Mouse (Mus musculus) neutrophil, adult 5-6 weeks (primary cell): ENCODE measurements around the gene Cfap73. TPM values are rescaled to one million over a fixed set of nuclear protein-coding genes. Genes with fewer than 3 reads are reported as not detected.

ENCODE experiments used
- ATAC-seq: fragments of 151-379, 151-347 bp; 2 replicates; pipeline ENCODE4 v1.8.0; 2017; ENCODE audit warnings: mild to moderate bottlenecking, moderate TSS enrichment; ENCODE audit not compliant: insufficient number of reproducible peaks, poor library complexity, low FRiP score, severe bottlenecking; ENCODE audit errors: extremely low read depth
- total RNA-seq: library from RNA; stranded (forward); fragments of 200-1000 nt; gene quantifications from 2 replicates; pipeline ENCODE4 v1.2.3, GENCODE M21; 2017

Gene Cfap73
- total RNA-seq, result not detected in 2 replicates

DNA sequence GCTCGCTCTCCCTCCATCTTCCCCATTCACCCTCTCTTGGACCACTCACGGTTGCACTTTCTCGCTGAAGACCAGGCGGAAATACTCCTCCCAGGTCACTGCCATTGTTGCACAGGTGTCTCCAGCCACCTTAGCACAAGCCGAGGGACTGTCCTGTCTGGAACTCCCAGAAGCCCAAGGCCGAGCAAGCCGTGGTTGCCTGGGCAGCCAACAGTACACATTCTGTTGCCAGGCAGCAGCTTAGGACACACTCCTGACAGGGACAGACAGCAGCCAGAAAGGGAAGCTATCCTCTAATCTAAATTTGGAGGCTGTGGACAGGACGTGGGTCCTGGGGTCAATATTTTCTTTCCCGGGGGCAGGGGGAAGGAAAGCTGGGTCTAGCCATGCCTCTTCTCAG is at the start of gene Cfap73:
Gene Cfap73 (minus strand): TSS at position 105 of the 400 bp plus-strand sequence.
- ATAC-seq, result no peak

DNA sequence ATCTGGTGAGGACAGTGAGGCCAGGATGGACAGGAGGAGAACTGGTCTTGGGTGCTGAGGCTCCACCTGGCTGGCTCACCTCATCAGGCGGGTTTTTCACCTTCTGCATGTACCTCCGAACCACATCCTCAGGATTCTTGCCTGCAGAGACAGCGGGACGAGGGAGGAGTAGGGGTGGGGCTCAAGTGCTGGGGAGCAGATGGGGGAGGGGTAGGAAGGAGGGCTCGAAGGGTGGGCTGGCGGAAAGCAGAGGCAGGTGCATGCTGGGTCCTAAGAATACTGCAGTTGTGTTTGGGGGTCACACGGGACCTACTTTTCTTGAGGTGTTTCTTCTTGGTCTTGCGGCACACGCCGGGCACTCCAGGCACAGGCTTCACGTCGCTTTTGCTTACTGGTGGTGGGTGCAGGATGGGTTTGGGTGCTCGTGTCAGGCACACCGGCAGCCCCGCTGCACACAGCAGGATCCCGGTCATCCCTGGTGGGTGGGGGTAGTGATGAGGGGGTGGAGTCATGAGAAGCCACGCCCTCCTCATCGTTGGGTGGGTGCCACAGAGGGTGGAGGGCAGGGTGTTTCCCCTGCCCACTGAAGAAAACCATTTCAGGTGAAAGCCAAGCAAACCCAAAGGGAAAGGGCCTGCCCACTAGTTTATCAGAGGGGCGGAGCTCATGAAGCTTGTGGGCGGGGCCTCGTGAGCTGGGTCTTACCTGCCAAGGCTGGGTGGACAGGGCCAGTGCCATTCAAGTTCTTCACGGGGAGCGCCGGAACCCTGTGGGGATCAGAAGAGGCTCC is 49.1 kb upstream of the Cfap73 start:
- ATAC-seq, result no peak

DNA sequence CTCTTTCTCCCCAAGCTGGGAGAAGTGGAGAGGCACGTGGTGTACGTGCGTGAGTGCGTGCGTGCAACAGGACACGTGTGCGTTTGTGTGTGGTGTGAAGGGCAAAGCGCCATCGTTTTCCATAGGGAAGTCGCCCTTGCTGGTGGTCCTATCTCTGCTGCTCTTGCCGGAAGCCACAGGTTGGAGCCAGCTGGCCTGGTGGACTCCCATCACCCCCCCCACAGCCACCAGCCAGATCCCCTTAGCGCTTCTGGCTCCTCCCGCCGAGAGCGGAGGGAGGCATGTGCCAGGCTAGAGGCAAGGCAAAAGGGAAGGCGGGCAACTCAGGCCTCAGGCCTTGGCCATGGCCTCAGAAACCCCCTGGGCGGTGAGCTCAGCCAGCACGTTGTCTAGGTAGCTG is 46.9 kb upstream of the Cfap73 start:
- ATAC-seq, result no peak

DNA sequence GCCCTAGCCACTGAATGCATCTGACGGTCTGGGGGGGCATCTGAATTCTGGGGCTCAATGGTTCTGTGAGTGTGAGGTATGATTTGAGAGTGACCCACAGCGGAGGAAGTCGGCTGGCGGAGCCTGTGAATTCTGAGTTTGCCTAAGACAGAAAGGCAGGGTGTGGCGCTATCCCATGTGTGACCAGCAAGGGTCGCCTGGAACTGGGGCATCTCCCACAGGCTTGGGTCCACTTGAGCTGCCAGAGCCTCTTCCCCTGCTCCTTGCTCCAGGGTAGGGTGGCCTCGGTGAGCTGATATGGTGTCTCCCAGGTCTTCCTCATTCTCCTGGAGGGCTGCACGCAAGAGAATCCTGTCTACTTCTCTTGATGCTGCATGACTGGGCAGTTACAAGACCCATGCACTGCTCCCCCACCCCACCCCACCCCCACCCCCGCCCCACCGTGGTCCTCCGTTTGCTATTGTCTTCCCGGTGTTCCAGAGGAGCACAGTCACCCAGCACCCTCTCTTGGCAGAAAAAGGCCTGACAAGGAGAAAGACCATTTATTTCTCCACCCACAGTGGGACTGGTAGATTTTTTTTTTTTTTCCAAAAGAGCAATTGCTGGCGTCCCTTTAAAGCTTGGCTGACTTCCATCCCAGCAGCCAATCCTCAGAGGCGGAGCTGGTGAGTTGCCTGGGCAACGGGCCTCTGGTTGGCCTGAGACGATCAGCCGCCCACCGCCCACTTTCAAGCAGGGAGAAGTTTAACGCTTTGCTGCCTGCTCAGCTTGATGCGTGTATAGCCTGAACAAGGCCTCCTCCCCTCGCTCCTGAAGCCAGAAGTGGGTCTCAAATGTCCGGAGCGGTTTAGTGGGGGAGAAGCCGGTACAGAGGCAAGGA is 45.9 kb upstream of the Cfap73 start:
- ATAC-seq, result peak; percentile 24

DNA sequence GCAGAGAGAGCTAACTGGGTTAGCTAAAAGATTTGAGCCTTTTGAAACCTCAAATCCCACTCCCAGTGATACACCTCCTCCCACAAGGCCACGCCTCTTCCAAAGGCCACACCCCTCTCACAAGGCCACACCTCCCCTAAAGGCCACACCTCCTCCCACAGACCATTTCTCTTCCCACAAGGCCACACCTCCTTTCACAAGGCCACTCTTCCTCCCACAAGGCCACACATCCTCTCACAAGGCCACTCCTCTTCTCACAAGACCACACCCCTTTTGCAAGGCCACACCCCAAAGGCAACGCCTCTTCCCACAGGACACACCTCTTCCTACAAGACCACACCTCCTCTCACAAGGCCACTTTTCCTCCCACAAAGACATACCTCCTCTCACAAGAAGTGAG is 43.5 kb upstream of the Cfap73 start:
- no peak for ATAC-seq

DNA sequence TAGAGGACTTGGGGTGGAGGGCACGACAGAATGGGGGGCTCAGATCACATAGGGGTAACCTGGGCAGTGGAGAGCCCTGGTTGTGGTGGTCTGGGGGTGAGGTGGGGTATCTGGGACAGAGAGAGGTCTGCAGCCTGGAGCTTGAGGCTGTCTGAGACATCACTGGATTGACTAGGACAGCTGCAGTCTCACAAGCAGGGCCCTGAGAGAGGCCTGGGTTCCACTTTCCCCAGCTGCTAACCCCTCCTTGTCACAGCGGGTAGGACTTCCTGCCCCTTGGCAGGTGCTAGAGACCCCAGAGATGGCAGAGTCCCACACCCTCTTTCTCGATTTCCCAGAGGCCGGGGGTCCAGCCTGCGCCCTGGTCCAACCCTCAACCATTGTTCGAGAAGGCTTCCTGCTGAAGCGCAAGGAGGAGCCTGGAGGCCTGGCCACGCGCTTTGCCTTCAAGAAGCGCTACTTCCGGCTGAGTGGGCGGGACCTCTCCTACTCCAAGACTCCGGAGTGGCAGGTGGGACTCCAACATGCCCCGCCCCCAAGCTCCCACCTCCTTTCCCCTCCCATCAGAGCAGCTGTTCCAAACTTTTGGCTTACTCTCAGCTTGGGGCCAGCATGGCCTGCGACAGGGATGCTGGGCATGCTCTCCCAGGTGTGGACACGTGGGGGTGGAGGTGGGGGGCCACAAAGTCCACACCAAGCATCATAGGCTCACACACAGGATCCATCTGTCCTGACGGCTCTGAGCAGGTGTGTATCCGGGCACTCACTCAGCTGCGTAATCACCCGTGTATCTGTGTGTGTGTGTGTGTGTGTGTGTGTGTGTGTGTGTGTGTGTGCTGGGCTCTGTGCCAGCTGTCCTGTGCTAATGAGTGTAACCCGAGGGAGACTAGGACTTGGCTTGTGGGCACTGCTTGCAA is 40.5 kb upstream of the Cfap73 start:
- ATAC-seq, result no peak

DNA sequence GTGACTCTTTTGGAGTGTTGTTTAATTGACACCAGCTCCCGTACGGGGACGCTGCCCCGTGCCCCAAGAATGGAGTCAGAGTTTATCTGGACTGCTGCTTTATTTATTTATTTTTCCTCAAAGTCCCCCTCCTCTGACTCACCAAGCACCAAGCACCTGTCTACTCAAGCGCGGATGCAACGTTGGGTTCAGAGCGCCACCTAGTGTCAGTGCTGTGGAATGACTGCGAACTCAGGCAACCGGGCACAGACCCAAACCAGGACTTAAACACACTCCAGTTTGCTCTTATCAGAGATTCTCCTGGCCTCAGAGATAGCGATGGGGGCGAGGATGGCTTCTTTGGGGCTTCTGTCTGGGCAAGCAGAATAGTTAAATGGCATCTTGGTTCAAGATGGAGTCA is 39.6 kb upstream of the Cfap73 start:
- ATAC-seq, result peak; percentile 62

DNA sequence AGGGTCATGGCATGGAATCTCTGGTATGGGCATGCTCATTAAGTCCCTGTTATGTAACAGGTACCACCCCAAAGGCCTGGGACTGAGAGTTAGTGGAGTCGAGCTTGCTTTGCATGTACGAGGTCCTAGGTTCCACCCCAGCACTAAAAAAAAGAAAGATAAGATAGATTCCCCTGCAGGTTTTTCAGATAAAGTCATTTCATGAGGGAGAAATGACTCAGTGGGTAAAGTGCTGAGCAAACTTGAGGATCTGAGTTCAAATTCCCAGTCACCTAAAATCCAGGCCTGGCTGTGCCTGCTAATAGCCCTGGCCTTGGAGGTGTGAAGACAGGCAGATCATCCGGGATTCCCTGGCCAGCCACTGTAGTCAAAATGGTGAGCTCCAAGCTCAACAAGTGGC is 37.8 kb upstream of the Cfap73 start:
- no peak for ATAC-seq

DNA sequence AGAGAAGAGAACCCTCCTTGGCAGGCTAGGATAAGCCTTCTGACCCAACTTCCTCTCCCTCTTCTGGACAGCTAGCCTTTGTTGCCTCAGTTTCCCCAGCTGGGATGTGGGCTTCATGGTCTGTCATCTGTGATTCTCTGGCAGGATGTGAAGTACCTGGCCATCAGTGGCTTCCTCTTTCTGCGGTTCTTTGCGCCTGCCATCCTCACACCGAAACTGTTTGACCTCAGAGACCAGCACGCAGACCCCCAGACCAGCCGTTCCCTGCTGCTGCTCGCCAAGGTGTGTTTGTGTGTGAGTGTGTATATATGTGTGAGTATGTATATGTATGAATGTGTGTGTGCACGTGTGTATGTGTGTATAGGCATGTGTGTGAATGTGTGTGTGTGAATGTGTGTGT is 36.1 kb upstream of the Cfap73 start:
- no peak for ATAC-seq

DNA sequence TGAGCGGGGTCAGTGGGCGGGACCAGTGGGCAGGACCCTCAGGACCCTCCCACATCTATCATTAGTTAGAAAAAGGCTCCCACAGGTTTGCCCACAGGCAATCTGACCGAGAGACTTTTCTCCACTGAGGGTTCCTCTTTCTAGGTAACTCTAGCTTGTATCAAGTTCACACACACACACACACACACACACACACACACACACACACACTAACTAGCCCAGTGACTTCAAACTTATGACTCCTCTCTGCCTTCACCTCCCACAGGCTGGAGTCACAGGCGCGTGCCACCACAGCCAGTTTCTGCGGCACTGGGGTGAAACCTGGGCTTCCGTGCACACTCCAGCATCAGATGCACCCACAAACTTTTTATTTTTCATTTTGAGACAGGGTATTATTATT is 34.7 kb upstream of the Cfap73 start:
- ATAC-seq, result no peak

DNA sequence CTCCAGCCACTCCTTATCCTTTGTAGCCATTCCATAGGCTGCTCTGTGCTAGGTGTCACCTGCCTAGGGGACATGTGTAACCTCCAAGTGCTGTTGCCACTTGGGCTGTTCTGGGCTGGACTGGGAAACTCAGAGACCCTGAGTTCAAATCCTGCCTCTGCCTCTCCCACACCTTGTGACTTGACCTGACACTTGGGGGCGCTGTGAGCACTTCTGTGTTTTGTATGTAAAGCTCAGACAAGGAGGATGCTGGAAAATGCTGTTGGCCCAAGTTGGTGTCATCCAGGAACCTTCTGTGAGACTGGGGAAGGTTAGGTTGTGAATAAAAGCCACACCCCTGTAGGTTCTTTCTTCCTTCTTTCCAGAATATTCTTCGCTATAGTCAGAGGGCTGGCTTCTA is 30.9 kb upstream of the Cfap73 start:
- no peak for ATAC-seq

DNA sequence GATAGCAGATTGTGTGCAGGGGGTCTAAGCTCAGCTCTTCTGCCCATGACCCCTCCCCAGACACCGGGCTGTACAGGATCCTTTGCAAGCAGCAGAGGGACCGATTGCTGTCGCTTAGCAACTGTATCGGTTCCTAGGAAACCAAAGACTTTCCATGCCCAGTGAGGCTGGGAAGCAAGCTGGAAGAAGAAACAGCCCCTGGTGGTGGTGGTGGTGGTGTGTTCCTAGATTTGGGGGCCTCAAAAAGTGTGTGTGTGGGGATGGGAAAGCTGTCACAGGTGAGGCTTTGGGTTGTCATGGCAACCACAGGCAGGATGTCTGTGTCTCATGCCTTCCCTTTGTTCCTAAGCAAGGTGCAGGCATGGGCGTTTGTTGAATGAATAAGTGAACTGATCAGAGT is 26.8 kb upstream of the Cfap73 start:
- ATAC-seq, result no peak

DNA sequence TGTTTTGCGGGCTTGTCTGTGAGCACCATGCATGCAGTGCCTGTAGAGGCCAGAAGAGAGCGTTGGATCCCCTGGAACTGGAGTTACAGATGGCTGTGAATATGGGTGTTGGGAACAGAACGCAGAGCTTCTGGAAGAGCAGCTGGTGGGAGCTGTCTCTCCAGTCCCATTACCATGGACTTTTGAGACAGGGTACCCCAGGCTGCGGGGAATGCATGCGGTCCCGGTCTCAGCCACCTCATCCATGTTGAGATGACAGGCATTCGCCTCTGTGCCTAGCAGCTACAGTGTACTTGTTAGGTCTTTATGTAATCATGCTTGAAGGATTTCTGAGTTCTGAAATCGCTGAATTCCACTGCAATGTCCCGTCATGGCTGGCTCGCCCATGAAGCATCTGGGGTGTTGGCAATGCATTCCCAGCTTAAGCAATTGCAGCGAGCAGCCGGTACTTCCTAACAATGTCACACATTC is 22.3 kb upstream of the Cfap73 start:
- ATAC-seq, result no peak

DNA sequence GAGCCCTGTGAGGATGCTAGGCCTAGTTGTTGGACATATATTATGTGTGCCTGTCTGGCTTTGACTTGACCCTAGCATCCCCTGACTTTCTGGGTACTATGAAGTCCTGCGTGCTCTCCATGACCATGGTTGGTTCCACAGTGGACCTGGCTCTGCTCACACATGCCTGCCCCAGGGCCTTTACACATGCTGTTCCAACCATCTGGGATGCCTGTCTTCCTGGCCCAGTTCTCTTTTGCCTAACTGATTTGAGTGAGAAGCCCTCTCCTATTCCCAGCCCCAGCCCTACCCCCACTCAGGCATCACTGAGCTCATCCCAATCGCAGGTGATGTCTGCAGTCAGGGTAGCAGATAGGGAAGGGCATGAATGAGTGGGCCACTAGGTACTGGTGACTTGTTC is 19.8 kb upstream of the Cfap73 start:
- no peak for ATAC-seq

DNA sequence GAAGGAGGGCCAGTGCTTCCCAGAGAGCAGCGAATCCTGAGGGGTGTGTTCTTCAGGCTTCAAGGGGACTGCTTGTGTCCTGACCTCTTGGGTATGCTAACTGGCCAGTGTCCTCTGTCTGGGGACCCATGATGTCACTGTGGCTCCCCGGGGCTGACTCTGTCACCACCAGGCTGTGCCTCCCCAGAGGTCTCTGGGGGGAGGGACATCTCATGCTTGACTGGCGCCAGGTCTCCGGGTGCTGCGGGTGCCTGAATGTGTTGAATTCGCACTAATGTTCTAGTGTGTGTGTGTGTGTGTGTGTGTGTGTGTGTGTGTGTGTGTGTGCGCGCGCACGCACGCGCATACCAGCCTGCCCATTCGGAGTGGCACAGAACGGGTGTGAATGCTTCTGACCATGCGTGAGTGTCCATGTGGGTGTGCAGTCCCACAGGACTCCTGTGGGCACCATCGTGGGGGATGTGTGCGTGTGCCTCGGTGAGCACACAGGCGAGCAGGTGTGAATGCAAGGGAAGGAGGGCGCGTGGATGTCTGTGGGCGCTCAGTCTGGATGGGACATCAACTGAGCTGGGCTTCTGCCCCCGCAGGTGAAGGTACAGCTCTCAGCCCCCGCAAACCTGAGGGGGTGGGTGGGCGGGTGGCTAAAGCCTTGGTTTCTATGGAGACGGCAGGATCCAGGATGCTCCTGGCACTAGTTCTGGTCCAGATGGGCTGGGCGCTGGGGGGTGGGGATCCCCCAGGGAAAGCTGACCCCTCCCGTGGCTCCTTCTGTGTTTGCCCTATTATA is 19.1 kb upstream of the Cfap73 start:
- ATAC-seq, result no peak

DNA sequence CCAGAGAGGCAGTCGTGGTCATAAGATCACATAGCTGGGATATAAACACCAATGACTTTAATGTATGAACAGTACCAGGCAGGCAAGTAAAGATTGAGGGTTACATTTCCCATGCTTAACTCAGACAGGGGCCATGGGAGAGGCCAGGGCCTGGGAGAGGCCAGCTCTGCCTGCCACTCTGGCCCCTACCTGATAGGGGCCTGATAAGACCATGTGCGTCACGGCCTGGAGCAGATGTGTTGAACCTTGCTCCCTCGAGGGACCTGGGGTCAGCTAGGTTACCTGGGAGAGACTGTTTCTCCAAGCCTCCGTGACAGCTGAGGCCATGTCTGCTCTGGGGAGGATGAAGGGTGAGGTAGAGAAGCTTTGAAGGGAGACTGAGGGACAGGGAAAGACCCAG is 17.2 kb upstream of the Cfap73 start:
- ATAC-seq, result no peak

DNA sequence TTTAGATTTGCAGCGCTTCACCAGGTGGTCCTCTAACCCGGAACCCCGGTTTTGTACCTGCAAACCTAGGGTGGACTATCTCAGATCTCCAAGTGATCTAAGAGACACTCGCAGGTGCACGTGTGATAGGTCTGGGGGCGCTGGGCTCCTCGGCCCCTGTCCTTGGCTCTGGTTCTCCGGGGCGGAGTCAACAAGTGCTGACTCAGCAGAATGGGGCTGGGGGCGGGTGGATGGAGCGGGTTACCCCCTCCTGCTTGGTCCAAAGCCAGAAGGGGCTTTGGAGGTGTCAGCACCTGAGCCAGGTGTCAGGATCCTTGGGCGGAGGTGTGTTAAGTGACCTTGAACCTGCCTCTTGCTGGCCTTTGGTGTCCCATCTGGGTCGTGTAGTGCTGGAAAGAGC is 15.9 kb upstream of the Cfap73 start:
- ATAC-seq, result no peak

DNA sequence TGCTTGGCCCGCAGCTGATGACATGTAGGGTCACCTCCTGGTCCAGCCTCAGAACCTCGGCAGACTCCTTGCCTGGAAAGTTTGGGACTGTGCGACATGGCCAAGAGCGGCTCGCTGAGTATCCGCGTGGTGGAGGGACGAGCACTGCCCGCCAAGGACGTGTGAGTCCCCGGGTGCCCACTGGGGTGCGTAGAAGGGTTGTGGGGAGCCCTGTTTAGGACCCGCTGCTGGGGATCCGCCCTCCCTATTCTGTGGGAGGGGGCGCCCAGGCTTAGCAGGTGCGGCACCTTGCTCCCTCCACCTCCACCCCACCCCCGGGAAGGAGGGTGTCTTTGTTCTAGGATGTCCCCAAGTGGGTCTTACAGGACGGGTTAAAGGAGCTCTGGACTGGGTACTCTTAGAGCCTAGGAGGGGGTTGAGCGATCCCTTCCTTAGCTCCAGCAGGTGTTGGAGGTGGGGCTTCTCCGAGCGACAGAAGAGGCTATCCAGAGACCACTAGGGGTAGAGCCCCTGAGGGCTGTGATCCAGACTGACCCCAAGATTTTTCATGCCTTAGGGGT is 15.4 kb upstream of the Cfap73 start:
- 0 out of 2 replicates have a peak, but pooled peaks have one; percentile 11 for ATAC-seq
